Mouse (Mus musculus) cerebellum, postnatal 36 days (tissue): Measurements from ENCODE around the gene Galnt16.

Experiments
- DNase-seq, 2 experiments: peaks; one replicate each; pipeline ENCODE4 v3.0.0; 2021 to 2022; ENCODE audit warnings: mixed read lengths in 2 of 2

Gene Galnt16

GRCm38 (mm10) chr12:80533876-80534275, 15.8 kb downstream of the Galnt16 start:
- peak; percentile 40 to 57 for DNase-seq

DNA sequence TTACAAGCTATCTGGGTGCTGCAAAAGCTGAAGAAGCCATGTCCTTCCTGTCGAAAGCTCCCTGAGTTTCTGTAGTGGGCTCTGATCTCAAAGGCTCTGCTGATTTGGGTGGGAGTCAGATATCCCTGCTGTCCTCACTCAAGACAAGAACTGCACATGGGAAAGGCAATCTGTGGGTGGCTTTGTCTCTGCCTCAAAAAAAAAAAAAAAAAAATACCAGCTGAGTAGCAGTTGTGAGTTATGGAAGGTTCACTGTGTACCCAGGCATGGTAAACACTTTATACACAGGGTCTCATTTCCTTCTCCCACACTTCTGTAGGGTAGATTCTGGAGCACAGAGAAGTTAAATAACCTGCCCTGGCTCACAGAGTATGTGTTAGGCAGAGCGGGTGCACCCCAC, 19.2 kb downstream of the Galnt16 start:
- DNase-seq: no peak

- no peak for DNase-seq
Measured at GRCm38 (mm10) chr12:80538311-80538710, 20.2 kb downstream of the Galnt16 start.

DNA sequence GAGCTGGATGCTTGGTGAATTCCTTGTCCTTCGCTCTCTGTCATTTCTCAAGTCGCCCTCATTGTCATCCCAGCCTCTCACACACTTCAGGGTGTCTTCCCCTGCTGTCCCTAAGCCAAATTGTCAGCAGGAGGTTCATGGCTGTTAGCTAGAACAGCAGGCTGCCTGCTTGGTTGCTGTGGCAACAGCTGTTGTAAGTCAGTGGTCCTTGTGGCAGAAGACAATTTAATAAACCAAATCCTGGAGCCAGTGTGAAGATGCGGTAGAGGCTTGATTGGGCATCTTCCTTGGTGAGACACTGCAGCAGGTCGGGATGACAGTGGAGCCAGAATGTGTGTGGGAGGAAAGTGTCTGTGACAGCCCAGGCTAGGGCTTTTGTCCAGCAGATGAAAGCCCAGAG, 27.2 kb downstream of the Galnt16 start:
- DNase-seq: peak; percentile 30 to 39

DNA sequence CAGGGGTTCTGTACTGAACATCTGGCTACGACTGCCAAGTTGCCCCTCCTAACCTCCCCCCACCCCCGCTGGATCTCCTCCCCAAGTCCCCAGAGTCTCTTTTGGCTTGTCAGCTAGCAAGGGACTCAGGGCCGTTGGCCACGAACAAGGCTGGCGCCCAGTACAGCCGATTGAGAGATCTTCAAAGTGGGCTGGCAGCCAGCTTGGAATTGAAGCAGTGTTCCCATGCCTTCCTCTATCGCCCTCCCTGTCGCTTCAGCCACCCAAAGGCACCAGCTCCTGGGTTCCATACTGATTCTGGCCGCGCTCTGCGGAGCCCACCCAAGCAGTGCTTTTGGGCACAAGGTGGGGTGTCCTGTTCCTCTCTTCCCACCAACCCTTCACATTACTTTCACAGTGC, 31.6 kb downstream of the Galnt16 start:
- peak; percentile 25 to 34 for DNase-seq

DNA sequence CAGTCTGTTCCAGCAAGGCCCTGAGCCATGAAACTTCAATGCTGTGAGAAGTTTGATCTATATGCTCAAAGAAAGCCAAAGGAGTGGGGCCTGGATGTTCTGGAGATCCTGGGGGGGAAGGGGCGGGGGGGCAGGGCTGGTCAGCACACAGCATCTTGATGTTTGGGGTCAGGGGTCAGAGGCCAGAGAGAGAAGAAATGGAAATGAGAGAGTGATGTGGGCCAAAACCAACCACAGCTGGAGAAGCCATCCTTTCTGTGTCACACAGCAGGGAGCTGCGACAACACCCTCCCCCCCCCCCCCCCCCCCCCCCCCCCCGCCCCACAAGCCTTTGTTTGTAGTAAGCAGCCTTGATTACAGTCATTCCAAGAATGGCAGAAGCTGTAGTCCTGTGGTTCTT, 35.1 kb downstream of the Galnt16 start:
- no peak for DNase-seq

DNA sequence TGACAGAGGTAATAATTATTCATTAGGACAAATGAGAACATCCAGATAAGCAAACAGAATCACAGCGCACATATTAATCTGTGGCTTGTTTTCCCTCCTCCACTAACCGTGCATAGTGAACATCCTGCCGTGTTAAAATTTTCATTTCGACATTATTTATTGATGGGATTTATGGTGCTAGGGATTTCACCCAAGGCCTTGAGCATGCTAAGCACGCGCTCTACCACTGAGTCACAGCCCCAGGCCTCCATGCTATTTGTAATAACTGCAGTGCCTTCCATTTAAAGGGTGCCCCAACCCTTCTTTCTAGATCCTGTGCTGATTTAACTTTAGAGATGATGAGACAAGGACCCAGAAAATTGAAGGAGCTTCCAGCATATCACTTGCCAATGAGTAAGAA, 36.2 kb downstream of the Galnt16 start:
- no peak for DNase-seq

- DNase-seq: no peak
Measured at GRCm38 (mm10) chr12:80561904-80562303, 43.8 kb downstream of the Galnt16 start.

GRCm38 (mm10) chr12:80562793-80563192, 44.7 kb downstream of the Galnt16 start:
- no peak for DNase-seq

DNA sequence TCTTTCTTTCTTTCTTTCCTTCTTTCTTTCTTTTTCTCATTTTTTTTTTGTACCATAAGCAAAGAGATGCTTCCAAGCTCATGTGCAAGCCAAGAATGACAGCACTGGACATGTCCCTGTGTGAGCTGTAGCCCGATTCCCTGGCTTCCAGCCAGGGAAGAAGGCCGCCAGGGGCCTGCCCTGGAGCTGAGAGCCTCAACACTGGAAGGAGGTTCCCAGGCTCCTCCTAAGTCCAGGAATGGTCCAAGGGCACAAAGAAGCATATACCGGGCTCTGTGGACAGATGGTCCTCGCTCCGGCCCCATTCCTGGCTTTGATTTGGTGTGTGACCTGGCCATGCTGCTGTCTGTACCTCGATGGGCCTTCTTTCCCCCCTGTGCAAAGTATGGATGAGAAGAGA, 46.9 kb downstream of the Galnt16 start:
- peak; percentile 31 to 41 for DNase-seq

DNA sequence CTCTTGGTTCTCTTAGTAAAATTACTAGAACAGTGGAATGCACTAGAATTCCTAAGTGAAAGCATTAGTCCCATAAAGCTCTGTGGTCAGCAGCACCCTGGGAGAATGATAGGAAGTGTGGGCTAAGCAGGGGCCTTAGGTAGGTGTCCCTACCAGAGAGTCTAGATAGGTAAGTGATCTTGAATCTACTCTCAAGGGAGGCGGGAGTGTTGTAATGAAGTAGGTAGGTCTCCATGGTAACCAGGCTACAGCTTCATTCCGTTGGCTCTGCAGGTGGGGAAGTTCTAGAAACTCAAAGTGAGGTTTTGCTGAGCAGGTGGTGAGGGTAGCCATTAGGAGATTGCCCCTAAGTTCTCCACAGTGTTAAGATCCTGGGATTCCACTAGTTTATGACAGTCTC, 47.7 kb downstream of the Galnt16 start:
- no peak for DNase-seq

- no peak for DNase-seq
Measured at GRCm38 (mm10) chr12:80566502-80566901, 48.4 kb downstream of the Galnt16 start.

GRCm38 (mm10) chr12:80567375-80567774, 49.3 kb downstream of the Galnt16 start:
- peak; percentile 12 for DNase-seq

DNA sequence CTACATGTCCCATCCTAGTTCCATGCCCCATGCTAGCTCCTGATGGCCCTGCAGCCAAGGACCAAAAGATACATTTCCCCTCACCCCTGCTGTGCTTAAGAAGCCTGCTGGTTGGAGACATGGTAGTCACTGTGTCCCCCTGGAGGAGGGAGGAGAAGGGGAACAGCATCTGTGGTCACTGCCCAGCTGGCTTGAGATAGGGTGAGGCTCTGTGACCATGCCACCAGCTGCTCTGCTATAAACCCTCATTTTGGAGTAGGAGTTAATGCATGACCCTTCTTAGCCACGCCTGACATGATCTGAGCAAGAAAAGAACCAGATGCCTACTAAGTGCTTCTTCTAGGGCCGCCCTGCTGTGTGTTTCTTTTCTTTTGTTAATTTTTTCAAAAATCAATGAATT, 51.5 kb downstream of the Galnt16 start:
- no peak for DNase-seq

DNA sequence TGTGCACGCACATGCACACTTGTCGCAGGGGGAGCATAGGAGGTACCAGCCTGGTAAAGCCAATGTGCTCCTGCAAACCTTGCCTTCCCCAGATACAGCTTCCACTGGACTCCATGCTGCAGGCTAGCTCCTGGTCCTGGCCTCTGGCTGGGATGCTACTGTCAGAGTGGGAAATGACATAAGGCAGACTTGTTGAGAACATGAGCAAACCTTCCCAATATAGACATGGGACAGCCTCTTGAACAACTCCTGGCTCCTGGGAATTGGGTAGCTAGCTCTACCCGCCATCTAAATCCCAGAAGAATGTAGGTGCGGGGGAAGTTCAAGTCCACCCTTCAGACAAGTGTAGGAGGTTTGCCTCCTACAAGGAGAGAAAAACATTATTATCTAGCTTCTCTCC, 56.2 kb downstream of the Galnt16 start:
- no peak for DNase-seq

DNA sequence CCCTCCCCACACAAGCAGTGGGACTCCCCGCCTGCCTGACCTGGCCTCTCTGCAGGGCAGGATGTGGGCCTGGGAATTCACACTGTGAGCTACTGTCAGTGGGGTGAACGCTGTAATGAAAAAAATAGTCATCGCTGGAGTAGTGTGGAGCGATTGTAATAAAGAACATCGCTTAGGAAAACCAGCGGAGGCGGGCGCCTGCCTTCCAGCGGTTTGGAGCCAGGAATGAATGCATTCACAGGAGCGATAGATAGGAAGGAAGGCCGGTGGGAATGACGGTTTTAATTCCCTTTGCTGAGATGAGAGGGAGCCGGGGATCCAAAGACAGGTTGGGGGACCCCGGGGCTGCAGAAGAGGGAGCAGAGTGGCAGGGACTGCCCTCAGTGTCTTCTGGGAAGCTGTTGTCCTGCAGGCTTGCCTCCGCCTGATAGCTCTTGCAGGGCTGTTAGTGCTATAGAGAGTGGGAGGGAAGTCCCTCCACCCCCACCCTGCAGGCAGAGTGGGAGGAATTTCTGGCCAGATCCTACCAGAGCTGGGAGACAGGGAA, 56.8 kb downstream of the Galnt16 start:
- no peak for DNase-seq

DNA sequence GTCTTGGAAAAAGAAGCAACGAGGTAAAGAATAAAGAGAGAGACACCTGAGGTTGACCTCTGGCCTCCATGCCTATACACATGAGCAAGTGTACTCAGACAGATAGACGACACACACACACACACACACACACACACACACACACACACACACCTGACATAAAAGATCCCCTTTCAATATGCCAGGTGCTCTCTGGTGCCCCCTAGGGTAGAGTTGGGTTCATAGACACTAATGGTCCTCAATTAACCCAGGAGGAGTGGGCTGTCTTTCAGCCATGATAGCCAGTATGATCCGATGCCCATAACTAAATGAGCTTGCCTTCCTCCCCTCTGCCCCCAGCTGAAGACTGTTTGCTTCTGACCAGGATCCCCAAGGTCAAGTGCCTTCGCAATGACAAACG, 59.0 kb downstream of the Galnt16 start:
- peak; percentile 52 to 56 for DNase-seq

DNA sequence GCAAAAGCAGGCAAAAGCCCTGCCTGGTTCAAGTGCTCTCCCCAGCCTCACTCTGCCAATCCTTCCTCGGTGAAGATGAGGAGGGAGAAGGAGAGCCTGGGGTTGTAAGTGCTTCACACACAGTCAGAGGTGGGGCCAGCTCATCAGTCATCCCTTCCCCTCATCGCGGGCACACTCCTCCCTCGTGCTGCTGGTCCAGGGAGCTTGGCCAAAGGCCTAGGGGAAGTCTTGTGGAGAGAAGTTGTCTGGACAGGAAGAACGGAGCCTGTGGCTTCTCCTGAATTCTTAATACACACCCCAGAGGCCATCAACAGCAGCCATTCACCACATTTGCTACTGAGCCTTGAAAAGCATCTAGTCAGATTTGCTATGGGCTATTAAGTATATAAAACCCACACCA, 63.3 kb downstream of the Galnt16 start:
- DNase-seq: no peak

GRCm38 (mm10) chr12:80584973-80585372, 66.9 kb downstream of the Galnt16 start:
- DNase-seq: peak; percentile 14 to 28

DNA sequence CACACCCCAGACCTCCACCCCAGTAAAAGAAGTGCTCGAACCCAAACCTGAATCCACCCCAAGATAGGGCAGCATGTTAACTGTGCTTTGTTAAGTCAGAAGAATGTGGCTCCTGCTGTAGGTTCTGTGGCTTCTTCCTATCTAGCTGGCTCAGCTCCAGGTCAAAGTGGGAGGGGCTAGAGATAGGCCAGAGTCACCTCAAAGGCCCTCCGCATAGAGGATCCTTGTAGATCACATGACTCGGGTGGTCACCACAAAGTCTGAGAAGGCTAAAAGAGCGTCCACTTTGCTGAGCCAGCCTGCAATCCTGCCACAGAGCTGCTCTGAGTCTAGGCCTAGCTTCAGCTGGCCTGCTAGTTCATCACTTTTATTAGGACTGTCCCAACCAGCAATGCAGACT, 76.1 kb downstream of the Galnt16 start:
- no peak for DNase-seq

DNA sequence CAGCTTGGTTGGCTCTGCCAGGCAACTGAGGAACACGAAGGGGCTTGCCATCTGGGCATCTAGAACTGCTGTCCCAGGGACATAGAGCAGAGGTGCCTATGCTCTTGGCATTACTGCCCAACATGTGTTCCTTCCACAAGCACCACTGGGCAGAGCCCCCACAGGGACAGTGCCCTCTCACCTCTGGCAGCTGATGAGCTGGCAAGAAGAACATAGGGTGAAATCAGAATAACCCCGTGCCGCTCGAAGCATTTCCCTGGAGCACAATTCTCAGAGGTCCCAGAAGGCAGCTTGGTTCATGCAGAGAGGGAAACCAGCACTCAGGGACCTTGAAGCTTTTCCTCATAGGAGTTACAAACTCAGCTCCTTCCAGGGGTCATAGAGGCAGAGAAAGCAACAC, 76.7 kb downstream of the Galnt16 start:
- no peak for DNase-seq

DNA sequence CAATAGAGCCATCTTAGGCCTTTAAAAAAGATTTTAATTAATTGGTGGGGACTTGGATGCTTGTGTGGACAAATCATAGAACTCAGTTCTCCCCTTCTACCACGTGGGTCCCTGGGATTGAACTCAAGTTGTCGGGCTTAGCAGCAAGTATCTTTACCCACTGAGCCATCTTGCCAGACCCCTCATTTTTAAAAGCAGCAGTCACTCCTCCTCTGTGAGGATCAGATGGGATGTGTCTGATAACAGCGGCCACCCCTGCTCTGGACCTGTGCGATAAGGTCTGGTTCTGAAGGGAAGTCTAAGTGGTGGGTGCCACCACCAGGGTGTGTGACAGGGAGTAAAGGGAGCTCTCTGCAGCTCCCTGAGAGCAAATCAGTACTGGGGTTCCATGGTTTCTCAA, 77.5 kb downstream of the Galnt16 start:
- no peak for DNase-seq

DNA sequence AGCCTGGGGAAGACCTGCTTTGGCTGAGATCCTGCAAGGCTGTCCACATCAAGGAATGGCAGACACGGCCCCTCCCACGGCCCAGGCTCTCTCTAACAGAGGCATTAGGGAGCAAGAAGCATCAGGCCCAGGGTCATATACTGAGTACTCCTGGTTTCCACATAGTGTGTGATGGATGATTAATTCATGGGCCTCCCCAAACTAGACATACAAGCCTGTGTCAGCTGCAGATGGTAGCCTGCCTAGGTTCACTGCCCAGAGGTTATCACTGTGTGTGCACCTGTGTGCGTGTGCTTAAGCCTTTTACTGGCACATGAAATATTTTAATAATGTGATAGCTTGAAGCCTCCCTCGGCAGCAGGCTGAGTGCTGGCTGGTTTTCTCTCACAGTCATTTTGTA, 77.9 kb downstream of the Galnt16 start:
- no peak for DNase-seq

- DNase-seq: no peak
Measured at GRCm38 (mm10) chr12:80598236-80598635, 80.2 kb downstream of the Galnt16 start.

- DNase-seq: peak; percentile 17 to 42
Measured at GRCm38 (mm10) chr12:80598756-80599155, 80.7 kb downstream of the Galnt16 start.
